Mouse (Mus musculus): Measurements from ENCODE around the gene Tusc2. TPM values are rescaled to one million over a fixed set of nuclear protein-coding genes. Genes with fewer than 3 reads are reported as not detected.

The Tusc2 gene
- polyA plus RNA-seq, 1 experiment from 2014 or later, result 41.4 TPM

DNA sequence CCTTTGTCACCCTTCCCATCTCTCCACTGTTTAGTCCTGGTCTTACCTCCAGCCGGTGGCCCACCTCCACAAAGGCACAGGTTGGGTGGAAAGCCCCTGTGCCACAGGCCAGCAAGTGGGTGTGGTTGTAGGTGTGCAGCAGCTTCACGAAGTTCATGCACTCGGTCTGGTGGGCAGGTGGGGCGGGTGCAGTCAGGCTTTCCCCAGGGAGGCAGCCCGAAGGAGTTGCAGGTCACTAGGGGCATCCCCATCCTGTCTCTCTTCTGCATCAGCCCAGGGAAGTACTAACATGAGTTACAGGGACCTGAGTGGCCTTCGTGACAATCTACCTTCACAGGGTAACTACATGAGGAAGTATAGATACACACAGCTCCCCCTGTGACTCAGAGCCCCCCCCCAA is 40.2 kb downstream of the Tusc2 start:
- no peaks in the 10 kb centered on the region for H3K9me3 ChIP-seq (replicated peaks)
- H3K27ac ChIP-seq, result no peak overlapping the region
- no peak overlapping the region for H3K4me2 ChIP-seq
- peaks cover 43% of the 10 kb centered on the region for H3K4me1 ChIP-seq (replicated peaks)
- H3K9ac ChIP-seq, result no peak overlapping the region
- no peak for ATAC-seq (replicated peaks; ENCODE audit: insufficient number of reproducible peaks, insufficient read depth, low FRiP score, low read depth)
- H3K27me3 ChIP-seq, result peaks cover 15% of the 10 kb centered on the region
- WGBS, result 78% methylated on average over 6 of the region's 6 CpGs
- no peak overlapping the region for H3K4me3 ChIP-seq
- no peaks in the 10 kb centered on the region for H3K36me3 ChIP-seq

DNA sequence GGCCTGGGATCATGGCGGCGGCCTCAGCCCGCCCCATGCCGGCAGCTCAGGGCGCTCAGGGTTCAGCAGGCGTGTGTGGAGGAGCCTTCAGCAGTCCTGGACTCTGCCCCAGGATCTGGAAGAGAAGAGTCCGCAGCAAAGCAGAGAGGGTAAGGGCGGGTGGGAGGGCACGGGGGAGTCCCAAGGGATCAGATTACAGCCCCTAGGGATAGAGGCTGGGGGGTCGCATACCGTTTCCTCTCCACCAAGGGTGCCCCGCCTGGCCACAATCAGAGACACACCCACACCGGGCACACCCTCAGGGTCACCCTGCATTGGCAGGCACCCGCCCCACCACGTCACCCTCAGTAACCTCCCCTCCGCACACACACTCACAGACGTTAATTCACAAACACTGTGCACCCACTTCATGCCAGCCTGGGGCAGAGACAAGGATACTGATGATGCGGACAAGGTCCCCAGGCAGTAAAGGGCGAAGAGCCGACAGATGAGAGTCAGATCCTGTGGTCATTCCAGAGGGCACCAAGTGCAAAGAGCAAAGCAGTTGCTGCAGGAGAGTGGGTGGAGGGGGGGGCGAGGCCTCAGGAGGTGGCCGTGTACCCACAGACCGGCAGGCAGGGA is 42.1 kb downstream of the Tusc2 start:
- Histone ChIP-seq H3K27ac (peak overlapping the region; percentile 24), H3K27me3 (peaks cover 8% of the 10 kb centered on the region), H3K4me2 (peak overlapping the region; percentile 45; the same call in 1 of the 2 replicates), H3K4me3 (peak overlapping the region; percentile 15; the same call in 1 of the 2 replicates), H3K36me3 (no peaks in the 10 kb centered on the region), H3K9me3 (replicated peaks) (no peaks in the 10 kb centered on the region), H3K9ac (peak overlapping the region; percentile 51), H3K4me1 (replicated peaks) (peaks cover 61% of the 10 kb centered on the region)
- no peak for ATAC-seq (replicated peaks; ENCODE audit: insufficient number of reproducible peaks, insufficient read depth, low FRiP score, low read depth)
- WGBS, result 51% methylated on average over 23 of the region's 23 CpGs

DNA sequence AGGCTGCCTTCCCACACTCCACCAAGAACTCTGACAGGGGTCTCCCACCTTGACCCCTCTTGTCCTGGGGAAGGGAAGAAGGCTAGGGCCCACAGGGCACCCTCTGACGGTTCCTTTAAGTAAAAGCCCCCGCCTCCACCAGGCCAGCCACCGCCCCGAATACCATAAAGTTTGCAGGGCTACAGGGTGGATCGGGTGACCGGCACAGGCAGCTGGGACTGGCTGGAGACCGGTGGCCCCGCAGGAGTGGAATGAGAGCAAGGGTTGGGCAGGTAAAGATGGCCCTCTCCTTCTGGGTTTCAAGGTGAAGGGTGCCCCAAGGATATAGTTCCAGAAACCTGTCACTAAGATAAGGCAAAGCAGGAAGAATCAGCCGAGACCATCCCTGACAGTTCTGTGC is 43.5 kb downstream of the Tusc2 start:
- WGBS, result 21% methylated on average over 9 of the region's 9 CpGs
- peak overlapping the region; percentile 58 for H3K4me2 ChIP-seq
- peak overlapping the region; percentile 40 for H3K4me3 ChIP-seq
- no peaks in the 10 kb centered on the region for H3K9me3 ChIP-seq (replicated peaks)
- H3K9ac ChIP-seq, result peak overlapping the region; percentile 51
- ATAC-seq (replicated peaks; ENCODE audit: insufficient number of reproducible peaks, insufficient read depth, low FRiP score, low read depth), result no peak
- H3K36me3 ChIP-seq, result no peaks in the 10 kb centered on the region
- H3K27ac ChIP-seq, result peak overlapping the region; percentile 78
- H3K27me3 ChIP-seq, result no peaks in the 10 kb centered on the region; the same call in 1 of the 2 replicates
- peaks cover 70% of the 10 kb centered on the region for H3K4me1 ChIP-seq (replicated peaks)

GRCm38 (mm10) chr9:107607036-107607435 is 44.0 kb downstream of the Tusc2 start:
- no peaks in the 10 kb centered on the region for H3K9me3 ChIP-seq (replicated peaks)
- H3K36me3 ChIP-seq, result no peaks in the 10 kb centered on the region
- peak overlapping the region; percentile 58 for H3K4me2 ChIP-seq
- H3K9ac ChIP-seq, result peak overlapping the region; percentile 51
- WGBS, result 73% methylated on average over 2 of the region's 2 CpGs
- H3K27ac ChIP-seq, result peak overlapping the region; percentile 78
- peaks cover 72% of the 10 kb centered on the region for H3K4me1 ChIP-seq (replicated peaks)
- peak overlapping the region; percentile 40 for H3K4me3 ChIP-seq
- no peak for ATAC-seq (replicated peaks; ENCODE audit: insufficient number of reproducible peaks, insufficient read depth, low FRiP score, low read depth)
- no peaks in the 10 kb centered on the region; the same call in 1 of the 2 replicates for H3K27me3 ChIP-seq

- 33% methylated on average over 9 of the region's 9 CpGs for WGBS
- Histone ChIP-seq H3K4me3 (no peak overlapping the region), H3K9ac (peak overlapping the region; percentile 51), H3K4me1 (replicated peaks) (peaks cover 70% of the 10 kb centered on the region), H3K27me3 (no peaks in the 10 kb centered on the region; the same call in 1 of the 2 replicates), H3K4me2 (peak overlapping the region; percentile 58), H3K27ac (peak overlapping the region; percentile 78), H3K36me3 (no peaks in the 10 kb centered on the region), H3K9me3 (replicated peaks) (no peaks in the 10 kb centered on the region)
- ATAC-seq (replicated peaks; ENCODE audit: insufficient number of reproducible peaks, insufficient read depth, low FRiP score, low read depth), result no peak
Observed at GRCm38 (mm10) chr9:107607653-107608245, 44.7 kb downstream of the Tusc2 start.

DNA sequence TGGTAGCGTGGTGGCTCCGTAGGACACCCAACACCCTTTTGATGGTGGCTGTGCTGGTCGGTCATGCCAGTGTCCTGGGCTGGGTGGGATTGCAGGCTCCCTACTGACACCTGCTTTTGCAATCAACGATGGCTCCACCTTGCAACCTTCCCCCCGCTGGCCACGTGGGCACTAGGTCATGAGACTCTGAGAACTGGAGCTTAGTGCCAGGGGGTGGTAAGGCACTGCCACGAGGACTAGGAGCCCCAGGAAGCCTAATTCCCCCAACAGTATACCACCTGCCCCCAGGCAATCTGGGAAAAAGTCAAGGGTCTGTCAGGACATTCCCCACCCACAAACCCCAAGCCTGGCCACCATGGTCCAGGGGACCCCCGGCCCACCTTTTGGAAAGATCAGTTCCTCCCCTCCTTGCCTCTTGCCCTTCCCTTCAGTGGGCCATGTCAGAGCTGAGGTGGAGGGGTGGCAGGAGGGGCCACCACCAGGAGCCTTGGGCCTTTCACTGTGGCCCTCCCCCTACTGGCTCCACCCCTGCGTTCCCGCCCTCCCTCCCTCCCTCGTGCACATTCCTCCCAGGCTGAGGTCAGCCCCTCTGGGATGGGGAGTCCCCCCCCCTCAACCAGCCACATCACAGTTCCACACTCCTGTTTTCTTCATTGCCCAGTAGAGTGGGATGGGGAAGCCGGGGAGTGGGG is 45.8 kb downstream of the Tusc2 start, which contains the start of gene Sema3b:
TSS of gene Sema3b (minus strand) at position 489 of the 692 bp plus-strand sequence.
- ATAC-seq (replicated peaks; ENCODE audit: insufficient number of reproducible peaks, insufficient read depth, low FRiP score, low read depth), result 0 out of 2 replicates have a peak, but pooled peaks have one; percentile 2
- 38% methylated on average over 12 of the region's 12 CpGs for WGBS
- Histone ChIP-seq H3K27ac (peak within 1 kb of the TSS; percentile 78), H3K36me3 (peaks cover 4% of the 10 kb centered on the region; the same call in 1 of the 2 replicates), H3K4me2 (peak within 1 kb of the TSS; percentile 58), H3K4me1 (replicated peaks) (peaks cover 80% of the 10 kb centered on the region), H3K9ac (peak within 1 kb of the TSS; percentile 51; the same call in 1 of the 2 replicates), H3K27me3 (no peaks in the 10 kb centered on the region; the same call in 1 of the 2 replicates), H3K4me3 (no peak within 1 kb of the TSS), H3K9me3 (replicated peaks) (no peaks in the 10 kb centered on the region)

- H3K27ac ChIP-seq, result peak overlapping the region; percentile 78
- no peaks in the 10 kb centered on the region for H3K27me3 ChIP-seq
- peaks cover 9% of the 10 kb centered on the region for H3K36me3 ChIP-seq
- H3K9ac ChIP-seq, result no peak overlapping the region
- peaks cover 80% of the 10 kb centered on the region for H3K4me1 ChIP-seq (replicated peaks)
- WGBS, result 66% methylated on average over 4 of the region's 4 CpGs
- no peak for ATAC-seq (replicated peaks; ENCODE audit: insufficient number of reproducible peaks, insufficient read depth, low FRiP score, low read depth)
- H3K4me2 ChIP-seq, result no peak overlapping the region
- no peak overlapping the region for H3K4me3 ChIP-seq
- H3K9me3 ChIP-seq (replicated peaks), result no peaks in the 10 kb centered on the region
Observed at GRCm38 (mm10) chr9:107609433-107609830, 46.4 kb downstream of the Tusc2 start.

GRCm38 (mm10) chr9:107611456-107612190 is 48.6 kb downstream of the Tusc2 start:
- H3K36me3 ChIP-seq, result peaks cover 31% of the 10 kb centered on the region
- peak overlapping the region; percentile 61; the same call in 1 of the 2 replicates for H3K9ac ChIP-seq
- peak overlapping the region; percentile 43 for H3K4me3 ChIP-seq
- no peaks in the 10 kb centered on the region for H3K27me3 ChIP-seq
- no peaks in the 10 kb centered on the region for H3K9me3 ChIP-seq (replicated peaks)
- no peak for ATAC-seq (replicated peaks; ENCODE audit: insufficient number of reproducible peaks, insufficient read depth, low FRiP score, low read depth)
- H3K4me1 ChIP-seq (replicated peaks), result peaks cover 76% of the 10 kb centered on the region
- H3K27ac ChIP-seq, result peak overlapping the region; percentile 92
- peak overlapping the region; percentile 82 for H3K4me2 ChIP-seq
- 47% methylated on average over 6 of the region's 6 CpGs for WGBS

GRCm38 (mm10) chr9:107612191-107612944 is 49.3 kb downstream of the Tusc2 start:
- H3K27me3 ChIP-seq, result no peaks in the 10 kb centered on the region
- peaks cover 69% of the 10 kb centered on the region for H3K4me1 ChIP-seq (replicated peaks)
- peak overlapping the region; percentile 43 for H3K4me3 ChIP-seq

GRCm38 (mm10) chr9:107612945-107613569 is 50.0 kb downstream of the Tusc2 start:
- 9% methylated on average over 12 of the region's 12 CpGs for WGBS
- peaks cover 43% of the 10 kb centered on the region for H3K36me3 ChIP-seq
- H3K9me3 ChIP-seq (replicated peaks), result no peaks in the 10 kb centered on the region
- H3K27me3 ChIP-seq, result no peaks in the 10 kb centered on the region
- peak overlapping the region; percentile 47; the same call in 1 of the 2 replicates for H3K9ac ChIP-seq
- peak overlapping the region; percentile 43 for H3K4me3 ChIP-seq
- H3K4me2 ChIP-seq, result peak overlapping the region; percentile 82
- H3K27ac ChIP-seq, result peak overlapping the region; percentile 92
- ATAC-seq (replicated peaks; ENCODE audit: insufficient number of reproducible peaks, insufficient read depth, low FRiP score, low read depth), result peak; percentile 3; the same call in 1 of the 2 replicates
- peaks cover 67% of the 10 kb centered on the region for H3K4me1 ChIP-seq (replicated peaks)

More at GRCm38 (mm10) chr9:107612191-107612944, 49.3 kb downstream of the Tusc2 start:
- H3K9me3 ChIP-seq (replicated peaks), result no peaks in the 10 kb centered on the region
- H3K4me2 ChIP-seq, result peak overlapping the region; percentile 82
- peak; percentile 91 for ATAC-seq (replicated peaks; ENCODE audit: insufficient number of reproducible peaks, insufficient read depth, low FRiP score, low read depth)
- peak overlapping the region; percentile 61 for H3K9ac ChIP-seq
- WGBS, result 4% methylated on average over 47 of the region's 48 CpGs
- peaks cover 36% of the 10 kb centered on the region for H3K36me3 ChIP-seq
- H3K27ac ChIP-seq, result peak overlapping the region; percentile 92

Data from heart, embryonic 15.5 days (tissue).